Mouse (Mus musculus) thymus, postnatal 36 days (tissue): ENCODE data around the gene Blzf1.

Source experiments
- DNase-seq, 2 experiments: peaks; one replicate each; pipeline ENCODE4 v3.0.0; 2022; ENCODE audit warnings: mixed read lengths in 2 of 2

Blzf1 gene

GRCm38 (mm10) chr1:164307124-164307751 lies at the start of gene Blzf1:
Blzf1 (minus strand) TSS chr1:164307489.
- DNase-seq, result peak; percentile 97

- DNase-seq, result no peak
Measured at GRCm38 (mm10) chr1:164353443-164353842, 46.2 kb upstream of the Blzf1 start.

- DNase-seq, result peak; percentile 39 to 48
Measured at GRCm38 (mm10) chr1:164342161-164342560, 34.9 kb upstream of the Blzf1 start.

- DNase-seq, result no peak
Measured at GRCm38 (mm10) chr1:164335846-164336245, 28.6 kb upstream of the Blzf1 start.

GRCm38 (mm10) chr1:164335435-164335834 lies 28.1 kb upstream of the Blzf1 start:
- DNase-seq, result no peak

- no peak for DNase-seq
Measured at GRCm38 (mm10) chr1:164332559-164332958, 25.3 kb upstream of the Blzf1 start.

- no peak for DNase-seq
Measured at GRCm38 (mm10) chr1:164327764-164328163, 20.5 kb upstream of the Blzf1 start.

GRCm38 (mm10) chr1:164326600-164327155 lies 19.4 kb upstream of the Blzf1 start:
- DNase-seq, result no peak

GRCm38 (mm10) chr1:164324878-164325277 lies 17.6 kb upstream of the Blzf1 start:
- no peak for DNase-seq

- no peak for DNase-seq
Measured at GRCm38 (mm10) chr1:164324221-164324620, 16.9 kb upstream of the Blzf1 start.

- no peak for DNase-seq
Measured at GRCm38 (mm10) chr1:164322987-164323650, 15.8 kb upstream of the Blzf1 start.

- no peak for DNase-seq
Measured at GRCm38 (mm10) chr1:164321408-164321807, 14.1 kb upstream of the Blzf1 start.

GRCm38 (mm10) chr1:164320731-164321130 lies 13.4 kb upstream of the Blzf1 start:
- DNase-seq, result no peak

- no peak for DNase-seq
Measured at GRCm38 (mm10) chr1:164319542-164320140, 12.4 kb upstream of the Blzf1 start.

GRCm38 (mm10) chr1:164318474-164318873 lies 11.2 kb upstream of the Blzf1 start:
- DNase-seq, result no peak

- no peak for DNase-seq
Measured at GRCm38 (mm10) chr1:164317261-164317660, 10.0 kb upstream of the Blzf1 start.

- peak; percentile 49 to 68 for DNase-seq
Measured at GRCm38 (mm10) chr1:164316697-164317096, 9.4 kb upstream of the Blzf1 start.

GRCm38 (mm10) chr1:164315266-164315665 lies 8.0 kb upstream of the Blzf1 start:
- DNase-seq, result peak; percentile 39 to 41

- no peak for DNase-seq
Measured at GRCm38 (mm10) chr1:164314085-164314484, 6.8 kb upstream of the Blzf1 start.

GRCm38 (mm10) chr1:164307922-164308321 lies 633 bp upstream of the Blzf1 start:
- no peak for DNase-seq

GRCm38 (mm10) chr1:164303821-164304220 lies 3.5 kb downstream of the Blzf1 start, which contains the start of gene Nme7:
Nme7 (plus strand) TSS chr1:164304121.
- DNase-seq, result no peak

- DNase-seq, result no peak
Measured at GRCm38 (mm10) chr1:164301949-164302348, 5.3 kb downstream of the Blzf1 start.

GRCm38 (mm10) chr1:164296473-164296872 lies 10.8 kb downstream of the Blzf1 start:
- DNase-seq, result no peak

- DNase-seq, result no peak
Measured at GRCm38 (mm10) chr1:164294071-164294470, 13.2 kb downstream of the Blzf1 start.
